Mouse (Mus musculus) left cerebral cortex, postnatal 25 days (tissue): Measurements from ENCODE around the gene Nme8. TPM values are rescaled to one million over a fixed set of nuclear protein-coding genes. Genes with fewer than 3 reads are reported as not detected.

Source experiments
- DNase-seq, 2 experiments: peaks; one replicate each; pipeline ENCODE4 v3.0.0; 2022; ENCODE audit warnings: low spot score in 2 of 2, mixed read lengths in 1 of 2
- intact Hi-C: fragments of 180-260 bp; cut with DNase I; formaldehyde crosslinking; loops from one replicate; pipeline ENCODE4 v1.15.1; 2025
- total RNA-seq, 2 experiments: library from RNA; stranded (reverse); gene quantifications; 2 replicates each; pipeline ENCODE4 v1.2.3; 2021

Nme8 gene
- total RNA-seq, 2 experiments from 2014 or later = not detected

DNA sequence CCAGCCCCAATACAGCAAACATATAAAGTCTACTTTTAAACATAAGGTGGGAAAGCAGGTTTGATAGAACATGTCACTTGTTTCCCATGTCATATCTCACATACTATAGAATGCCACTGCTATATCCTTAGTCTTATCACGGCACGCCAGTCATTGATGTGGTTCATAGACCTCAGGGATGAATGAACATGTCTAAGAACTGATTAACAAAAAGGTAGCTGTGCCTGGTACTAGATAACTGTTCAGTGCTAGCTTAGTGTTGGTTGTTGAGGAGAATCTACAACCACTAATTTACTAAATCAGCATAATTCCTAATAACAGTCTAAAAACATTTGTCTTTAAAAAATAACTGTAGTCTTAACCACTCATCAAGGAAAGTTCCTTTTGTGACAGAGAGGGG is 47.8 kb downstream of the Nme8 start:
- intact Hi-C loops = no loop called here
- no peak for DNase-seq

DNA sequence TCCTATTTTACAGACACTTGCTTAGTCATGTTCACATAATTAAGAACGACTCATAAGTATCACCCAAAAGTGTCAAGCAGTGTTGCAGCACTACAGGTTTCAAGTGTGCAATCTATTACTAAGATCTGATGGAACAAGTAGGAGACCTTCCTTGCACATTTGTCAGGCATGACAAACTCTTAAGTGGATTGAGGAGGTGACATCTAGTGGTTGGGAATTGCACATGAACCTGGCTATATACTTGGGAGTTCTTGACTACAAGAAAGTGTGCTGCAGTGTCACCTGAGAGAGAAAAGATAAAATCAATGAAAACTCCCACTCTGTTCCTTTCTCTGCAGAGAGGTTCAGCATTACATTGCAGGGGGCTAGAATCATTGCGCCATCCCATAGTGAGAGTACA is 53.4 kb downstream of the Nme8 start:
- peak in 1 of 2 experiments; percentile 44 for DNase-seq
- intact Hi-C loops = no loop called here

DNA sequence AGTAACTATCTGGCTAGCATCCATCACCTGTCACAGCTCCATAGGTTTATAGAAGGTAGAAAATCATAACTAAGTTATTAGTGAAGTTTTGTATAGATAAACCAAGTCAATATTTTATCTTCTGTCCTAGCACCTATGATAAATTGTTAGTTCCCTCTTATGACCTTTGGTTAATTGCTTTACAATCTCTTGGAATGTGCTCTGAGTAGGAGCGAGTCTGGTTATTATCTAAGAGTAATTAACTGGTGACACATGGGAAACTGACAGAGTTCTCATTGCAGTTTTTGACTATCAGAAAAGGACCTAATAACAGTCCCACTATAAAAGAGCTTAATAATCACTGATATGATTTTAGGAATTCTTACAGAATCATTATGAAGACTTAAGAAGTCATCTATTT is 54.1 kb downstream of the Nme8 start:
- intact Hi-C loops = no loop called here
- no peak for DNase-seq

DNA sequence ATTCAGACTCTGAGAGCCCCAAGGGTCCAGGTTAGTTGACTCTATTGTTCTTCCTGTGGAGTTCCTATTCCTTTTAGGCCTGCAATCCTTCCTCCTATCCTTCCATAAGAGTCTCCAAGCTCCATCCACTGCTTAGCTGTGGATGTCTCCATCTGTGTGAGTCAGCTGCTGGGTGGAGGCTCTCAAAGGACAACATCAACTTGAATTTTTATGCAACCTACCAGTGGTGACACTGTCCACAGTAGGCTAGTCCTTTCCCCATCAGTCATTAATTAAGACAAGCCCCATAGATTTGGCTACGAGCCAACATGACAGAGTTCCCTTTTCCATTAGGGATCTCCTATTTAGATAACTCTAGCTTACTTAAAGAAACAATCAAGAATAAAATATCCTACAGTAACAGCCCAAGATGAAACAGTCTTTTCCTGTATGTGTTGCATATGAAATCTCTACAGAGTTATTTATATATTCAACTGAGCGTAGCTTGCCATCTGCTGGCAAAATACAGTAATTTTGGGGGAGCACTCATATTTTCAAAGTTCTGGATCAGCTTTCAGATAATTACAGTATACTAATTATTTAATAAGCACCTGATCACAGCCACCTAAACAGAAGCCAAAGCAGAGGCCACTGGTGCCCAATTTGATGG is 57.3 kb downstream of the Nme8 start:
- DNase-seq = peak in 1 of 2 experiments; percentile 38
- intact Hi-C loops = loop anchor here (2.0 kb wide), 2 partner anchors 276 to 464 kb away; no protein-coding TSS in a partner anchor

DNA sequence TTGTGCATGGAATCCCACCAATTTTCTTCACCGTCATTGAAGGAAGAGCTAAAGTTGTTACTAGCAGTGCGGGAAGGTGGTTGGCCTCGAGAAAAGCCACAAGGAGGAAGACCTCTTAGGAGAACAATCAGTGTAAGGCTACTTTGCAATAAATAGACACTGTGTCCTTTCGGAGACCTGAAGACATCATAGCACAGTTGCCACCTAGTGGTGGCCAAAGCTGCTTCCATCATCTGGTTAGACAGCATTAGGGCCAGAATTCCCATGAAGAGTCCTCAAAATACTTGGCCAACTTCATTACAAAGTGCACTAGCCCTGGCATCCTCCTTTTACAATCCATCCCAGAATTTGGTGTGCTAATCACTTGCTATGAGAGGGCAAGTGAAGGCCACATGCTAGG is 61.5 kb downstream of the Nme8 start:
- intact Hi-C loops = no loop called here
- no peak for DNase-seq

DNA sequence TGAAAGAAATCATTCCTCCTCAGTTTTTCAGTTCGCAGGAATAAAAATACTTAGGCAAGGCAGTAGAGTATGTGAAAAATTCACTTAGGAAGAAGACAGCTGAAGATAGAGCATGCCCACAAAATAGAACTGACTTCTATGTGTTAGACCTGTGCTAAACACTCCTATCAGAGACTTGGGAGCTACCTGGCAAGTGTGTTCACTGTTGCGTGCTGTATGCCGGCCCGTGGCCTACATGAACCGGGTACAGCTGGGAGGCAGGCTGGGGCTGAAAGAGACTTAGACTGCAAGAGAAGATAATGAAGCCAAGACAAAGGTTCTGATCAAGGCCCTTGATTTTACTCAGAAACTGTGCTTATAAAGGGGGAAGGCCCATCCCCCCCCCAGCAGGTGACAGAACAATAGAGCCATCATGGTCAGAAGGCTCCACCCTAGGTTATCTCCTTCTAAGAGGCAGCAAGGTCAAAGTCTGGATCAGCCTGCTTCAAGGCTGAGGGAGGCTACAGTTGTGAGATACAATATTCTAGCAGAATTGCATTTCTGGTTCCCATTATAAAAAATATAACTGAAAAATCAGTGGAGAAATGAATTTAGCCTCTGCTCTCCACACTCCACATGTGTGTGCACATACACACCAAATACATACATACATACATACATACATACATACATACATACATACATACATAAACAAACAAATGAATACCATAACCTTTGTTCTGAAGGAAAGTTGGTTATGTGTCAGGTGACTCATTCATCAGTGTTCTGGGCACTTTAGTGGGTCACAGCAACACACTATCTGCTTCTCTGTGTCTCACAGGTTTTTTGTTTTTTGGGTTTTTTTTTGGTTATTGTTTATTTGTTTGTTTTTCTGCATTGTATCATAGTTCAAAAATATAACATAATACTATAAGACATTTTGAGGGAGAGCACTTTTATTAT is 66.6 kb downstream of the Nme8 start:
- no peak for DNase-seq
- intact Hi-C loops = no loop called here

DNA sequence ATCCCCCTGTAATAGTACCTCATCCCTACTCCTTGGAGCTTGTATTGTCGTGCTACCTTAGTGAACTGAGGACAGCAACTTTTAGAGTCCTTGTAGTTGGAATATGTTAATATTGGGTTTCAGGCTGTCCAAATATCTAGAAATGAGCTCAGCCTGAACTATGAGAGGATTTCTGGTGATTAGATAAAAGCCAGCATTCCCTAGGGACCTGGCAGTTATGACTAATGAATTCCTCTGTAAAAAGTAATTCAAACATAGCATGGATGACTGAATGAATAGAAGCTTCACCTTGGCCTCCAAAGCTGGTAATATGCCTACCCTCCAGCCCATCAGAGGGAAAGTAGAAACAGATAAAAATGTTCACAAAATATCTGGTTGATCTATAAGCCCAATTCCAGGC is 71.1 kb downstream of the Nme8 start:
- intact Hi-C loops = loop anchor here (5.0 kb wide), 1 partner anchor 179 kb away; no protein-coding TSS in a partner anchor
- DNase-seq = no peak

DNA sequence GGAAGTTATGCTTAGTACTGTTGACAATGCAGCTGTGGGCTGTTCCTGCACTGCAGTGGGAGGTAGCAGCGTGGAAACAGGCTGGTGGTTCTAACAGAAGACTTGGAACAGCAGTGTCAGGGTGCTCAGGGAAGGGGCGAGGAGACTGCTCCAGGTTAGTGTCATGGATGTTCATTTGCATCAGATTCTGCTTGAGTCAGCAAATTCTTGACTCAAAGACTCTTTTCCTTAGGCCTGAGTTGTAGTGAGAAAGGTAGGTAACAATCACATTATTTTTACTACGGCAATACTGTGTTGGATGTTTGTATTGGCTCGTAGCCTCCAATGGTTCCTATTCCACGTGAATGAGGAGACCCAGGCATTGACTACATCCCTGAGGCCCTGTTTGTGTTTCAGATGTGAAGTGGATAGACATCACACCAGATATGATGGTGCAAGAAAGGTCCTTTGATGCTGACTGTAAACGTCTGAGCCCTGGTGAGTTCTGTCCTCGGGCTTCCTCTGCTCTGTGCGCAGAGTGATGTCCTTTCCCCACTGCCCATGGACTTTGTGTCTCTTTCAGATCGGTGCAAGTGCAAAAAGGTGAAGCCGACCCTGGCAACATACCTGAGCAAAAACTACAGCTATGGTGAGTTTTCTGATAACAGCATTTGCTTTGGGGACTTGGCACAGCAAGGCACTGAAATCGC is 72.8 kb downstream of the Nme8 start:
- intact Hi-C loops = loop anchor here (5.0 kb wide), 1 partner anchor 177 kb away; no protein-coding TSS in a partner anchor
- no peak for DNase-seq

DNA sequence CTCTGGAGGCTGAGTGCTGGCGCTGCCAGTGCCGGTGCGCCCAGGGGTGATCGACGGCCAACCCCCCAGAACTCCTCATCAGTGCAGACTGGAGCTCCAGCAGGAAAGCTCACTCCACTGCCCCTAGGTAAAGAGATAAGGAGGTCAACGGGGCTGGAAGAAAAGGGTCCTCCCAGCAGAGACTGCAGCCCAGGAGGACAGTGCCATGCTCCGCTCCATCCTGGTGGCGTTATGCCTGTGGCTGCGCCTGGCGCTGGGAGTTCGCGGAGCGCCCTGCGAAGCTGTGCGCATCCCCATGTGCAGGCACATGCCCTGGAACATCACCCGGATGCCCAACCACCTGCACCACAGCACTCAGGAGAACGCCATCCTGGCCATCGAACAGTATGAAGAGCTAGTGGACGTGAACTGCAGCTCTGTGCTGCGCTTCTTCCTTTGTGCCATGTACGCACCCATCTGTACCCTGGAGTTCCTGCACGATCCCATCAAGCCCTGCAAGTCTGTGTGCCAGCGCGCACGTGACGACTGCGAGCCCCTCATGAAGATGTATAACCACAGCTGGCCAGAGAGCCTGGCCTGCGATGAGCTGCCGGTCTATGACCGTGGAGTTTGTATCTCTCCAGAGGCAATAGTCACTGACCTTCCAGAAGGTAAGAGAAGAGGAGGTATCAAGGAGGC is 74.2 kb downstream of the Nme8 start:
- intact Hi-C loops = no loop called here
- peak; percentile 14 to 37 for DNase-seq

DNA sequence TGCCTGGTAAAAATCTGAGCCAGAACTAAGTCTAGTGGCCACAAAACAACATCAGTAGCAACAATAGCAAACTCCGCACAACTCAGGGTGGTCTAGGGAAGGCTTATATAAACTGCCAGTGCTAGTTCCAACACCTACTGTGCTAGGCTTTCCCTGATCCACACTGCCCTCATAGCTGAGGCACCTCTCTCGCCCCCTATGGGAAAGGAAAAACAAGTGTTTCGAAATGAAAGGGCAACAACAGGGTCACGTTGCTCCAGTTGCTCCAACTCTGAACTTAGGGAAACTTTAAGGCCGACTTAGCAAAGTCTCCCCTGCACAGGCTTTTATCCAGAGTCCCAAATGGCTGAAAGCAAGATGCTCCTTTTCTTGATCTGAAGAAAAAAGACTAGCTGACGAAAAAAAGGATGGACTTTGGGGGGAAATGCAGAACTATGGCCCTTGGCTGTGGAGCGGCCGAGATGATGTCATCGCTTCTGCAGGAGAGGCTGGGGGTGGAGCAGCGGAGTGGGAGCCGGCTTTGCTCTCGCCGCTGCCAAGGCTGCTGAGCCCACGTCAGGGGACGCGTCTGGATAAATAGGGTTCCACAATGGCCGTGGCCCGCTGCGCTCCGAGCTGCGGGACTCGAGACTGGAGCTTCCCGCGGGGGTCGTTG is 74.9 kb downstream of the Nme8 start, which contains the start of gene Sfrp4:
Gene Sfrp4 (plus strand): TSS at position 532 of the 655 bp plus-strand sequence.
- DNase-seq = peak; percentile 31 to 73
- intact Hi-C loops = no loop called here

DNA sequence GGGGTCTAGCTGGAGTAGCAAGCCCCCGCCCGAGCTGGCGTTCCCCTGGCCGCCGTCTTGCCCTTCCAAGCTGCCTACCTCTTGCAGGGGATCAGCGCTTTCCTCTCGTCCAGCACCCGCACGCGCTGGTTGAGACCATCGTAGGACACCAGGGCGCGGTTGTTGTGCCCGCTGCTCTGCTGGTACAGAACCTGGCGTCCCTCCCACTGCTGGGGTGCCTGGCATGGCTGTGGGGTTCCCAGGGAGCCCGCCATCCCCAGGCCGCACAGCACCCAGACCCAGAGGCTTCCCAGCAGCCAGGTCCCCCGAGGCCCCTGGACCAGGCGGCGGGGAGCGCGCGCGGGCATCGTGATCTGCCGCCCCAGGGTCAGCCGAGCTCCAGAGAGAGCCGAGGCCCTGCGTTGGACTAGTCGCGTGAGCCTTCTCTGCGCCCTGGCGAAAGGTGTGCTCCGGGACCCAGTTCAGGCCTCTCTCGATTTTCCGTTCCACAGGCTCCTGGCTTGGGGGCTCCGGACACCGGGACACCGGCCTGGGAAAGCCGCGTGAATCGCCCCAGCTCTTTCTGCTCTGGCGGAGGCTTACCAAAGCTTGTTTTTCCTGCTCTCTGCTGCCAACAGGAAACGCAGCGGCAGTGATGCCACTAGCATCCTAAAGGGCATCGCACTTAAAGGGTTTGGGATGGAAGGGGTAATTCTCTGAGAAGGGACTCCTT is 78.2 kb downstream of the Nme8 start, which contains the start of gene Epdr1:
Gene Epdr1 (minus strand): TSS at position 712 of the 712 bp plus-strand sequence.
- DNase-seq = peak; percentile 75 to 81
- intact Hi-C loops = no loop called here

DNA sequence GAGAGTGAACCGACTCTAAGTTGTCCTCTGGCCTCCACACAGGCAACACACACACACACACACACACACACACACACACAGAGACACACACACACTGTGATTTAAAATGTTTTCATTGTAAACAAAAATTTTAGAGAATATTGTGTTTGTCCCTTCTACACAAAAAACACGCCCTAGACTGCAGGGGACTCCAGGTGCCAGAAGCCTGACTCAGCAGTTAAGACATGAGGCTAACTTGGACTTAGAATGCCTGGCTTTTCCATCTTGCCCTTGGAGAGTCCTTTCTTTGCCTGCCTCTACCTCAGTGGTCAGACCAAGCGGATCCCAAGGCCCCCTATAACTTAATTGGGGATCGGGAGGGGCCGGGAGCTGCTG is 78.8 kb downstream of the Nme8 start:
- DNase-seq = peak; percentile 18 to 40
- intact Hi-C loops = no loop called here

DNA sequence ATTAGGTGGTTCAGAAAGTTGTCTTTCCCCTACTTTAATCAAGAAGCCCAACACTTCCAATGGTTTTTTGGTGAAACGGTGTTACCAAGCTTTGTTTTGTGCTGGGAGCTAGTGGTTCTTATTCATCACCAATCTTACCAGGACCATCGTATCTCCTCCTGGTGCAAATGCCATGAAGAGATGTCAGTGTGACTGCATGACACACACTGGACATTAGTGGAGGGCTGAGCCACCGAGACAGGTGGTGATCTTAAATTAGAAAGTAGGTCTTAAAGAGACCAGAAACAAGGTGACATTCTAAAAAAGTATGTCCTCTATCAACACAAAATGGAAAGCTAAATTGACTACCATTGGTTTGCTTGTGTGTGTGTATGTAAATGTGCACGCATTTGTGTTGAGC is 79.5 kb downstream of the Nme8 start:
- DNase-seq = no peak

DNA sequence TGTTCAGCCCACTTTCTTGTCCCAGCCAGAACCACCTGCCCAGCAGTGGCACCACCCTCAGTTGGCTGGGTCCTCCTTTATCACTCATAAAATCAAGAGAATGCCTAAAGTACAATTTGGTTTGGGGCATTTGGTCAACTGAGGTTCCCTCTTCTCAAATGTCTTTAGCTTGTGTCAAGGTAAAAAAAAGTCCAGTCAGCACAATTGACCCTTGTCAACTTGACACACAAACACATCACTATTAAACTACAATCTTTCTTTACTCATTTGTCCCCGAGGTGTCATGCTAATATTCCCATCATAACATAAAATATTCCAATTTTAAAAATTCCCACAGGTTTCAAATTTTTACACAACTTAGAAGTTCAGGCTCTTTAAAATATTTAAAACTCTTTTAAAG is 83.3 kb downstream of the Nme8 start:
- intact Hi-C loops = no loop called here
- no peak for DNase-seq

More for the DNA sequence above, 79.5 kb downstream of the Nme8 start:
- intact Hi-C loops = no loop called here

DNA sequence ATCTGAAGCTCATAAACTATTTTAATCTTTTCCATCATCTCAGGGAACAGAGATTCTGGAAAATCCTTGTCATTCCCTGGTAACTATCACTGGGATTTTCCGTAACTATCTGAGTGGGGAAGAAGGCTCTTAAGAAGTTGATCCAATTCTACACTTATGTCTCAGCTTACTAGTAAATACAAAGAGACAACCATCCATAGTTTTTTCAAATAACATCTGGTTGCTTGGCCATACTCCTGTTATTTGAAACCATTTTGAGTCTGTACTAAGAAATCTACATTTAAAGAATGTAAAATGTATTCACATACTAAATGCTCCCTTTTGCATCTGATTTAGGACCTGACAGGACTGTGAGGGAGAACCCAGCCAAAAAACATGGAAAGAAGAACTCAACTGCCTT is 84.2 kb downstream of the Nme8 start:
- intact Hi-C loops = no loop called here
- DNase-seq = no peak

DNA sequence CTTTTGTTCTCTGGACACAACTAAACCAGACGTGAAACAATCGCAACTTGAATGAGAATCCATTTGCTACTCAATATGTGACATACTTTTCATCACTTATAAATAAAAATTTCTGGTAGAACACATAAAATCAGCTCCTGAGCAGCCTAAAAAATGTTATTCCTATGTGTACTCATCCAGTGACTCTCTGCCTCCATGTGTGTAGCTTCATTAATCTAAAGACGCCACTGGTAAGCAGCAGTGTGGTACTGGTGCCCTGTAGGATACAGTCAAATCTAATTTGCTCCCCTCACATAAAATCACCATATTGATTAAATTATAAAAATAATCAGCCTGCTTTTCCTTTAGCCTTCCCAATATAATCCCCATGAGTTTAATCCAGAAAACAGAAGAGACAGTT is 84.6 kb downstream of the Nme8 start:
- intact Hi-C loops = no loop called here
- DNase-seq = no peak

DNA sequence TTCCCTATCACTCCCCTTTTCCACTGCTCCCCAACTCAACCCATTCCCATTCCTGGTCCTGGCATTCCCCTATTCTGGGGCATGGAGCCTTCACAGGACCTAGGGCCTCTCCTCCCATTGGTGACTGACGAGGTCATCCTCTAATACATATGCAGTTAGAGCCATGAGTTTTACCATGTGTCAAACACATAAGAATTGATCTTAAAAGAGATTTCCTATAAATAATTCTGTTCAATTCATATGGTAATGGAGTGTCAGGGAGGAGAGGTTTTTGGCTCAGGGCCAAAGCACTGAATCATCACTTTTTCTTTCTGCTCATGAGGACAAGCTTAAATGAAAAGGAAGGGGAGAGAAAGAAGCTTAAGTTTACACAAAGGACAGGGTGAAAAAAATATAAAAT is 85.2 kb downstream of the Nme8 start:
- intact Hi-C loops = no loop called here
- peak in 1 of 2 experiments; percentile 36 for DNase-seq

DNA sequence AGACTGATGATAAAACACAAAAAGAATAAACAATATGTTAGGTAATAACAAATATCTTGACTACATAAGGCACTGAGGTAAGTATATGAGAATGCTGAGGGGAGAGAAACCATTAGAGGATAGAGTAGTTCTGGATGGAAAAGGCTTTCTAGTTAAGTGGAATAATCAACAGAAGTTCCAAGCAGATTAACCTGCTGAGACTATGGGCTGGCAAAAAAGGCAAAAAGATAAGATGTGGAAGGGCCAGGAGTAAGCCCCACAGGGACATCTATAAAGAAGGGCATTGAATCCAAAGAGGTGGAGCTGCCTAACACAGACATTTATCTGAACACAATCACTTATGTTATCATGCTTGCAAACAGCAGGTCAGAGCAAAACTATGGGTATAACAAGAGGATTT is 89.5 kb downstream of the Nme8 start:
- intact Hi-C loops = no loop called here

More for the DNA sequence above, 89.5 kb downstream of the Nme8 start:
- no peak for DNase-seq
